Mouse (Mus musculus) liver, adult 10 weeks (tissue): ENCODE measurements around the gene Gm4565. TPM values are rescaled to one million over a fixed set of nuclear protein-coding genes. Genes with fewer than 3 reads are reported as not detected.

Experiments used
- polyA plus RNA-seq: library from polyadenylated mRNA; stranded (reverse); fragments of 350-450 nt; fragmentation: Illumina TruSeq; extraction: RNeasy Lipid Tissue Mini Kit (QIAGEN cat#74804); gene quantifications from one replicate; pipeline ENCODE4 v1.2.3, GENCODE M21; 2014; ENCODE audit warnings: low read depth, low replicate concordance

The Gm4565 gene
- polyA plus RNA-seq: not detected

DNA sequence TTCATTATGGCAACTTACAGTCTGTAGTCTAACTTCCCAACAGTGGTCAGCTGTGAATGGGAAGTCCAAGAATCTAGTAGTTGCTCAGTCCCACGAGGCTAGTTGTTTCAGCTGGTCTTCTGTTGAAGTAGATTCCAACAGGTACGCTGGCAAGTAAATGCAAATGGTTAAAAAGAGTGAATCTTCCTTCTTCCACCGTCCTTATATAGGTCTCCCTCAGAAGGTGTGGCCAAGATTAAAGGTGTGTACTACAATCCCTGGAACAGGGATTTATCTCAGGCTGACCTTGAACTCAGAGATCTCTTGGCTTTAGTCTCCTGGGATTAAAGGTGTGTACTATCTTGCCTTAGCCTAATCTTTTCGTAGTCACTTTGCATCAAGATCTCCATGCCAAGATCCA is at the start of gene Gm4565:
Gene Gm4565 (minus strand): TSS at position 101 of the 400 bp plus-strand sequence.

DNA sequence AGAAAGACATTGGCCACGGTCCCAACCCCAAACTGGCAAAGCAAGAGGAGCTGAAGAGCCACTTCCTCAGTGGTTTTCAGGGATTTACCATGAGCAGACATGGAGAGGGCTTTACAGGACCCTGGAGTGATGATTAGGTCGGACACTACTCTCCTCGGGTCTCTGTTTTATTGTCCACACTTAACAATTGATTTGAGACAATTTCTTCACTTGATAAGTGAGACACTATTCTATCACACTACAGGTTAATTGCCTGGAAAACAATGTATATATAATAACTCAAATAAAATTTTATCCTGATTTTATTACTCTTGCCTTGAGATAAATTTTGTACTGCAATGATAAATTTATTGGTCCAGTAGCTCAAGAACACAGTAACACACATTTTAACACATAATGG is 22.7 kb downstream of the Gm4565 start, which contains the start of gene Gm4201:
Gene Gm4201 (minus strand): TSS at position 101 of the 400 bp plus-strand sequence.

DNA sequence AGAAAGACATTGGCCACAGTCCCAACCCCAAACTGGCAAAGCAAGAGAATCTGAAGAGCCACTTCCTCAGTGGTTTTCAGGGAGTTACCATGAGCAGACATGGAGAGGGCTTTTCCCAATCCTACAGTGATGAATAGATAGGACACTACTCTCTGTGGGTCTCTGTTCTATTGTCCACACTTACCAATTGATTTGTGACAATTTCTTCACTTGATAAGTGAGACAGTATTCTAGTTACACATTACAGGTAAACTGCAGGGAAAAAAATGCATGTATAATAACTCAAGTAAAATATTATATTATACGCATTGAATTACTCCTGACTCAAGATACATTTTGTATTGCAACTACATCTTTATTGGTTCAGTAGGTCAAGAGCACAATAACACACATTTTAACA is 53.1 kb downstream of the Gm4565 start, which contains the start of gene Gm8677:
Gene Gm8677 (minus strand): TSS at position 101 of the 400 bp plus-strand sequence.

Other genes with a start within 250 kb of the Gm4565 start
- not detected for gene Gm8660, start 217.1 kb downstream of the Gm4565 start, polyA plus RNA-seq
- not detected for gene Vmn1r148, start 174.5 kb downstream of the Gm4565 start, polyA plus RNA-seq
- not detected for gene Vmn1r149, start 149.9 kb downstream of the Gm4565 start, polyA plus RNA-seq
- gene Gm10665, start 124.1 kb downstream of the Gm4565 start, polyA plus RNA-seq: not detected
- gene Vmn1r151, start 88.4 kb downstream of the Gm4565 start, polyA plus RNA-seq: not detected
- gene Vmn1r152, start 65.2 kb downstream of the Gm4565 start, polyA plus RNA-seq: not detected
- not detected for gene Gm8677, start 53.2 kb downstream of the Gm4565 start, polyA plus RNA-seq
- gene Gm4201, start 22.8 kb downstream of the Gm4565 start, polyA plus RNA-seq: not detected
- gene Vmn1r155, start 69.9 kb upstream of the Gm4565 start, polyA plus RNA-seq: not detected
- not detected for gene Gm8693, start 104.2 kb upstream of the Gm4565 start, polyA plus RNA-seq
- gene Gm4567, start 131.6 kb upstream of the Gm4565 start, polyA plus RNA-seq: not detected
- not detected for gene Vmn1r157, start 173.6 kb upstream of the Gm4565 start, polyA plus RNA-seq
- gene Vmn1r158, start 202.7 kb upstream of the Gm4565 start, polyA plus RNA-seq: not detected